Mouse (Mus musculus) MEL (cell line): ENCODE results near the gene Xbp1.

Source experiments
- BHLHE40 ChIP-seq: IDR thresholded peaks from 2 replicates; pipeline ENCODE4 v1.6.1; 2012; ENCODE audit warnings: low read depth, mild to moderate bottlenecking, inconsistent platforms, low read length, improper control_type of control experiment, borderline replicate concordance
- CTCF ChIP-seq, 3 experiments: IDR thresholded peaks in 2 of 3; conservative IDR thresholded peaks in 1 of 3; 2 replicates each; pipeline ENCODE4 v1.5.1; 2011 to 2012; ENCODE audit warnings: low read length in 3 of 3, low read depth in 2 of 3, mild to moderate bottlenecking in 2 of 3, improper control_type of control experiment in 1 of 3, inconsistent platforms in 1 of 3, mixed read lengths in 1 of 3, moderate library complexity in 1 of 3; ENCODE audit not compliant: control insufficient read depth in 1 of 3, insufficient read depth in 1 of 3, poor library complexity in 1 of 3, severe bottlenecking in 1 of 3
- EP300 ChIP-seq, 2 experiments: IDR thresholded peaks; 2 replicates each; pipeline ENCODE4 v1.6.1; 2011; ENCODE audit warnings: improper control_type of control experiment in 2 of 2, low read length in 2 of 2, low read depth in 1 of 2, mild to moderate bottlenecking in 1 of 2
- ETS1 ChIP-seq: IDR thresholded peaks from 2 replicates; pipeline ENCODE4 v1.6.1; 2012; ENCODE audit warnings: low read depth, mild to moderate bottlenecking, inconsistent platforms, low read length, improper control_type of control experiment, moderate library complexity
- GATA1 ChIP-seq: IDR thresholded peaks from 2 replicates; pipeline ENCODE4 v1.6.1; 2011; ENCODE audit warnings: low read depth, low read length, improper control_type of control experiment
- HCFC1 ChIP-seq: IDR thresholded peaks from 2 replicates; pipeline ENCODE4 v1.6.1; 2012; ENCODE audit warnings: low read depth, mild to moderate bottlenecking, inconsistent platforms, low read length, improper control_type of control experiment, moderate library complexity
- NELFE ChIP-seq: IDR thresholded peaks from 2 replicates; pipeline ENCODE4 v1.6.1; 2011; ENCODE audit warnings: low read depth, low read length, improper control_type of control experiment
- POLR2A ChIP-seq, 2 experiments: IDR thresholded peaks; 2 replicates each; pipeline ENCODE4 v1.6.1; 2011 to 2012; ENCODE audit warnings: low read length in 2 of 2, mild to moderate bottlenecking in 2 of 2, control low read depth in 1 of 2, improper control_type of control experiment in 1 of 2, low read depth in 1 of 2, moderate library complexity in 1 of 2; ENCODE audit not compliant: control insufficient read depth in 1 of 2, insufficient read depth in 1 of 2, poor library complexity in 1 of 2
- POLR2AphosphoS2 ChIP-seq: IDR thresholded peaks from 2 replicates; pipeline ENCODE4 v1.6.1; 2011; ENCODE audit warnings: low read length, improper control_type of control experiment
- POLR2AphosphoS5 ChIP-seq: IDR thresholded peaks from 2 replicates; pipeline ENCODE4 v1.6.1; 2012; ENCODE audit warnings: low read depth, borderline replicate concordance, mild to moderate bottlenecking, inconsistent platforms, low read length, moderate library complexity, mixed read lengths
- UBTF ChIP-seq: IDR thresholded peaks from 2 replicates; pipeline ENCODE4 v1.6.1; 2012; ENCODE audit warnings: low read depth, mild to moderate bottlenecking, inconsistent platforms, low read length, improper control_type of control experiment, moderate library complexity, borderline replicate concordance; ENCODE audit not compliant: insufficient read depth
- USF2 ChIP-seq, 2 experiments: IDR thresholded peaks; 2 replicates each; pipeline ENCODE4 v1.6.1; 2011 to 2012; ENCODE audit warnings: improper control_type of control experiment in 2 of 2, low read length in 2 of 2, borderline replicate concordance in 1 of 2, inconsistent platforms in 1 of 2, low read depth in 1 of 2, mild to moderate bottlenecking in 1 of 2; ENCODE audit not compliant: insufficient read depth in 1 of 2
- ZNF384 ChIP-seq: IDR thresholded peaks from 2 replicates; pipeline ENCODE4 v1.6.1; 2012; ENCODE audit warnings: low read depth, mild to moderate bottlenecking, inconsistent platforms, low read length, improper control_type of control experiment

DNA sequence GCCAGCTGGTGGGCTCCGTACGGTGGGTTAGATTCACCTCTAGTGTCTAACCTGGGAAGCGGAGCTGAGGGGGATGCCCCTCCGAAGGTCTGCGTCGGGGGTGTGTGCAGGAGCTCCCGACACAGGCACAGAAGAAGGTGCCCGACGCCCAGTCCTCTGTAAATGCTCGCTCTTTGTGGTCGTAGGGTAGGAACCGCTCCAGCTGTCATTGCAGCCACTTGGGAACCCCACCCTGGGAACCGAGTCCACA, 732 bp downstream of the Xbp1 start:
- TF ChIP-seq CTCF (IDR thresholded peaks at IDR 0.05 in 2 of 3, conservative IDR thresholded peaks at IDR 0.05 in 1 of 3; ENCODE audit: control insufficient read depth in 1 of 3, insufficient read depth in 1 of 3, low read depth in 2 of 3, low read length in 3 of 3, poor library complexity in 1 of 3, severe bottlenecking in 1 of 3) (no peak), GATA1 (no peak), POLR2A (IDR thresholded peaks at IDR 0.05; ENCODE audit: control insufficient read depth in 1 of 2, insufficient read depth in 1 of 2, low read depth in 1 of 2, low read length in 2 of 2, poor library complexity in 1 of 2) (no peak), ZNF384 (no peak), HCFC1 (no peak), POLR2AphosphoS2 (0 out of 2 replicates have a peak, but pooled peaks have one; percentile 62), USF2 (IDR thresholded peaks at IDR 0.05; ENCODE audit: borderline replicate concordance in 1 of 2, insufficient read depth in 1 of 2, low read depth in 1 of 2, low read length in 2 of 2) (no peak), POLR2AphosphoS5 (no peak), BHLHE40 (no peak), EP300 (IDR thresholded peaks at IDR 0.05; ENCODE audit: low read depth in 1 of 2, low read length in 2 of 2) (no peak), ETS1 (no peak), NELFE (no peak), UBTF (0 out of 2 replicates have a peak, but pooled peaks have one; percentile 52)
